Mouse (Mus musculus) layer of hippocampus, postnatal 36 days (tissue): ENCODE measurements around the gene Tlcd1. TPM values are rescaled to one million over a fixed set of nuclear protein-coding genes. Genes with fewer than 3 reads are reported as not detected.
A peak's percentile ranks its signal among the peaks of the same experiment; 100 is the strongest.

Experiments used
- DNase-seq, 2 experiments: peaks; one replicate each; pipeline ENCODE4 v3.0.0; 2022
- microRNA-seq, 2 experiments: library from miRNA; unstranded; fragments of <30 nt; microRNA quantifications; one replicate each; pipeline ENCODE4 v1.2.0; 2021
- total RNA-seq, 2 experiments: library from RNA; stranded (reverse); gene quantifications; 2 replicates each; pipeline ENCODE4 v1.2.3; 2021

Gene Tlcd1
- total RNA-seq, 2 experiments from 2014 or later = 22.3 to 24.0 TPM

DNA sequence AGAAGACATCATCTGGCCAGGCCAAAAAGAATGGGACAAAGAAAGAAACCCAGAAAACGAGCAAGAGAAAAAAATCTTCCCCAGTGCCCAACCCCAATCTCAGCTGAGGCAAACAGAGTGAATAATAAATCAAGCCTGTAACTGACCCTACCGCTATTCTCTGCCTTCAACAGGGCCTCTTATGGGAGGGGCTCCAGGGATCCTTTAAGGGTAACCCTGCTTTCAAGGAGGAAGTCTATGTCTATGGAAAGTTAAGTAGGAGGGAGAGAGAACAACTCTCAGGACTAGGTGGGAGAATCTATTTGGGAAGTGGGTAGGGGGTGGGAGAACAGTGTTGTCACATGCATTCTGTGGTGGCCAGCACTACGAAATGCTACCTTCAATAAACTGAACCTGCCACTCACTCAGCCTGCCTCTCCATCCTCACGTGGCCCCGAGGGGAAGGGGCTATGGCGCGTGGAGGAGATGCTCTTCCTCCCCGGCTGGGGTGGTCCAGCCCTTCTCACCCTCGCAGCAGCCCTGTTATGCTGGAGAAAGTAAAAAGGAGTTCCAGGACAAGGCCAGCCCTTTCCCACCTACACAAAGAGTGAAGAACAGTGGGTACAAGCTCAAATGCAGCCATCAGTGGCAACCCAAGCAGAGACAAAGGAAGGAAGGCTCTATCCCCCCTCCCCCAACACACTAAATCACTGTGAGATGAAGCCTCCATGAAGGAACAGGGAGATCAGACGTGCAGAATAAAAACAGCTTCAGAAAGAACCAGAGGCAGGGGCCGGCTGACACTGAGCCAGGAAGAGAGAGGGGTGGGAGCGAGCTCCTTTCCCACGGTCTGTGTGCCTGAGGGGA is 29.1 kb downstream of the Tlcd1 start:
- no peak for DNase-seq

DNA sequence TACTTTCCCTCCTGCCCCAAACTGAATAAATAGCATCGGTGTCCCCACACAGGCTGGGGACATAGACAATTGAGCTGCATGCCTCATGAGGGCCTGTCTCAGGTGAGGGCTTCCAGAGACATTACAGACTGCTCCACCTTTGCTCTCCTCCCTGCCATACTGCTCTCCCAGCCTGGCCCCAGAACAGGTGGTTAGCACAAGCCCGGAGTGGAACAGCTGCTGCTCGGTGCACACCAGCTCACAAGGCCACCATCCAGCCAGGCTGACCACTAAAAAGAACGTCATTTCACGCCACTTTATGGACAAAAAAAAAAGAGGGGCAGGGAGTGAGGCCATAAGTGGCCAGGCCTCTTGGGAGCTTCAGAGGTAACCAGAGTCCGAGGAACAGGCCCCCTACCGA is 30.7 kb downstream of the Tlcd1 start:
- DNase-seq = no peak

DNA sequence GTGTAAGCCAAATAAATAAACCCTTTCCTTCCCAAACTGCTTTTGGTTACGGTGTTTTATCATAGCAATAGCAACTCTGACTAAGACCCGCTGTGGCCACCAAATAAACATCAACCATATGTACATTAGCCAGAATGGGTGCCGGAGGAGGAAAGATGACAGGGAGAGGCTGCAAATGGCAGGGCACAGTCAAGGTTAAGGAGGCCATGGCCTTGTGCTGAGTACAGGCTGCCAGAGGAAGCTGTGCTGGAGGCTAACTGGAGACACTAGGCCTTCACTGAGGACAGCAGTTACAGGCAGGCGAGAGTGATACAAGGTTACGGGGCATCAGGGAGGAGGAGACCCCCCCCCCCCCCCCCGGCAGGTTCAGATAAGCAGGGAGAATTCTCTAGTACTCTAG is 33.4 kb downstream of the Tlcd1 start:
- no peak for DNase-seq

DNA sequence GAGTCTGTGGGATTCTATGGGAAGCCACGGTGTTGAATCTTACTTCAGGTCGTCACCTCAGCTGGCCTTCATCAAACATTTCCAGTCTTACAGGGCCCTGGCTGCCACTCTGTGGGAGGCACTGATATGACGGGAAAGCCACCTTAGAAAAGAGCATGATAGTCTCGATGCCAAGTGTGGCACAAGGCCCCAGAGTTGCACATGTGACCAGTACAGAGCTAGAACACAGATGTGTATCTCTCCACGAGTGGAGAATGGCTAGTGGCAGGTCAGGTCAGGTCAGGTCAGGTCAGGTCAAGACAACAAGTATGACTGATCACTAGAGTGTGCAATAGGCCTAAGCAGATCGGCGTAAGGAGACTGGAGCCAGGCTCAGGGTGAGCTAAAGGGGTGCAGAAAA is 34.1 kb downstream of the Tlcd1 start:
- no peak for DNase-seq

DNA sequence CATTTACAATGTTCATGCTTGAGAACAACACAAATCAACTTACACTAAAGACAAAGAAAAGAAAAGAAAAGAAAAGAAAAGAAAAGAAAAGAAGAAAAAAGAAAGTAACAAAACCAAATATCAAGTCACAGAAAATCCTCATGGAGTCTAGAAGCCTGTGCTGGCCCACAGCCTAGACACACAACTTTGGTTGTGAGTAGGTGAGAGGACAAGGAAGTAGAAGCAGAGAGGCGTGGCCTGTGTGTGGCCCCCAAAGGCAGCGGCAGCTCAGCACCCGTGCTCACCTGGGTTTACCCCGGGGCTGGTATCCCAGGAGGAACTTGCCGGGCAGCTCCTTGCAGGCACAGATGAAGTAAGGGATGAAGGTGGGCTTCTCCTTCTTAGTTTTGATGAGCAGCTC is 35.0 kb downstream of the Tlcd1 start:
- no peak for DNase-seq

DNA sequence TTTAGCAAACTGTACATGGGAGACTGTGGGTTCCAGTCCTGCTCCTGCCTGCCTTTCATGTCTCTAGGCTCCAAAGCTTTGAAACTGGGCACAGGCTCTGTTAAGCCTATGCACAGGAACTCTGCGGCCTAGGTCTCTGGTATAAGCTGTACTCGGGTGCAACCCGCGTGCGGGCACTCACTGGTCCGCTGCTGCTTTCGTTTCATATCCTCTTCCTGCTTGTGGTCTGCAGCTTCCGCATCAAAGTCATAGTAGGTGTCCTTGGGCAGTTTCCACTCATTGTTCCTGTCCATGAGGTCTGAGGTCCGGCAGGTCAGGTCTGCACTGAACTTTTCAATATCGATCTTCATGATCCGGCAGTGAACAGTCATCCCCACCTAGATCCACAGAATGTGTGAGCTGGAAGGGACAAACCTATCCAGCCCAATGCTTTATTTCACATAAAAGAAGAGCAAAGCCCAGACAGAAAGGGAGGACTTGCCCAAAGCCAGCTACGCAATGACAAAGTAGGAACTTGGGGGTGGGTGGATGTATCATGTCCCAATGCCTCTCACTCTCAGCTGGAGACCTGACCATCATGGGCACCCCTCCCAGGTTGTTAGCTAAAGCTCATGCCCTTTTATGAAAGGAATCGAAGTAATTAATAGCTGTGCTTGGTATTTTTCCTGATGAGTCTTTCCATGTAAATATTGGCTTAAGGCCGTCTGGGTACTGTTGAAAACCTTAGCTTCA is 36.7 kb downstream of the Tlcd1 start:
- DNase-seq = no peak

DNA sequence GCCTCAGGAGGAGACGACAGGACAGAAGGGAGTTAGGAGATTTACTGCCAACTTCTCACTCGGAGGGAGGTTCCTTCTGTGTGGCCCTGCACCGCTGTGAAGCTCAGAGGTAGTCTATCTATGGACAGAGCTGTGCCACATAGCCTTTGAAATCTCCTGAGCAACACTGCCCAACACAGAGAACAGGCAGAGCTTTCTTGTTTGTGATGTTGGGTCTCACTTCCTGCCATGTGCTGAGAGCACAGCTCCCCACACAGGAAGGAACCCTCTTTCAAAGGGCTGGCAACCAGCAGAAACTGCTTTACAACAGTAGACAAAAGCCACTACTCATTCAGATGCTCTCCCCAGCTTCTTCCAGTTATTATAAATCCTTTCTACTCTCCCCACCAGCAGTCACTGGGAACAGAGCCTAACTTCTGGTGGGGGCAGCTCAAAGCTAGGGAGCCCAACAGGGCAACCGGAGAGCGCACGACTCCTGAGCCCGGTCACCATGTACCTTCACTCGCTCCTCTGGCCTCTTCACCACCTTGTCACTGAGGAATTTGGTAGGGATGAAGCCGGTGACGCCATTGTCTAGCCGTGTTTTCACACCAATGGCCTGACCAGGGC is 39.3 kb downstream of the Tlcd1 start:
- DNase-seq = peak in 1 of 2 experiments; percentile 24

DNA sequence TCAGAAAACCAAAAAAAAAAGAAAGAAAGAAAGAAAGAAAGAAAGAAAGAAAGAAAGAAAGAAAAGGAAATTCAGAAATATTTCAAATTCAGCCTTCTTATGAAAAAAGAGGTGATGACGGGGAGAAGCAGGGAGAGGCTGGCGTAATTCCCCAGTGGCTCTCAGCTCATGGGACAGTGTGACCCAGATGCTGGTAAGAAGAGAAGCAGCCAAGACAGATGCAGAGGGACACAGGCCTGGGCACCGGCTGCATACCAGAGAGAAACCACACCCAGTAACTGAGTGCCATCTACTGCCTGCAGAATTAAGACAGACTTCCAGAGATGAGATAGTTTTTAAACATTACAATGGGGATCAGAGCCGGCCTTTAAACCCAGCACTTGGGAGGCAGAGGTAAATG is 47.1 kb downstream of the Tlcd1 start:
- DNase-seq = no peak

Small RNAs within 50 kb of the gene (microRNA-seq; reads per million reads assigned to microRNA genes)
- 1.1 to 1.5 reads per million in 2 experiments for gene Mir7653

Other genes with a start within 250 kb of the Tlcd1 start
- 100 to 1,000 TPM; 148 to 153 TPM for gene Sez6, start 245.9 kb upstream of the Tlcd1 start, total RNA-seq
- gene Phf12, start 194.0 kb upstream of the Tlcd1 start, total RNA-seq = 10 to 100 TPM; 48.3 to 51.2 TPM
- gene Dhrs13, start 144.4 kb upstream of the Tlcd1 start, total RNA-seq = 1 to 10 TPM; 4.5 to 6.2 TPM
- gene Flot2, start 138.8 kb upstream of the Tlcd1 start, total RNA-seq = 10 to 100 TPM; 71.8 to 74.3 TPM
- gene Eral1, start 96.3 kb upstream of the Tlcd1 start, total RNA-seq = 10 to 100 TPM; 19.8 to 21.2 TPM
- gene Fam222b, start 82.1 kb upstream of the Tlcd1 start, total RNA-seq = 10 to 100 TPM; 29.5 to 33.0 TPM
- gene Traf4, start 11.1 kb upstream of the Tlcd1 start, total RNA-seq = 10 to 100 TPM; 10.9 to 15.0 TPM
- gene Nek8, start within 50 bp of the Tlcd1 start, total RNA-seq = 1 to 10 TPM; 2.4 to 2.5 TPM
- 100 to 1,000 TPM; 714 to 715 TPM for gene Rpl23a, start 6.9 kb downstream of the Tlcd1 start, total RNA-seq
- 10 to 100 TPM; 26.8 to 28.5 TPM for gene Rab34, start 11.7 kb downstream of the Tlcd1 start, total RNA-seq
- 1 to 10 TPM; 3.6 to 5.7 TPM for gene Proca1, start 16.7 kb downstream of the Tlcd1 start, total RNA-seq
- 10 to 100 TPM; 61.0 to 66.3 TPM for gene Sdf2, start 69.0 kb downstream of the Tlcd1 start, total RNA-seq
- 100 to 1,000 TPM; 116 to 125 TPM for gene Supt6, start 69.3 kb downstream of the Tlcd1 start, total RNA-seq
- gene 2610507B11Rik, start 85.0 kb downstream of the Tlcd1 start, total RNA-seq = 100 to 1,000 TPM; 194 to 217 TPM
- gene BC030499, start 114.1 kb downstream of the Tlcd1 start, total RNA-seq = 1 to 10 TPM; 7.2 to 7.8 TPM
- gene Spag5, start 124.8 kb downstream of the Tlcd1 start, total RNA-seq = 10 to 100 TPM in 1 of 2 experiments, 1 to 10 TPM in 1; 6.9 to 10.1 TPM
- gene Aldoc, start 146.3 kb downstream of the Tlcd1 start, total RNA-seq = 100 to 1,000 TPM; 781 to 864 TPM
- 10 to 100 TPM; 57.9 to 59.0 TPM for gene Pigs, start 151.7 kb downstream of the Tlcd1 start, total RNA-seq
- 10 to 100 TPM; 31.6 to 36.4 TPM for gene Unc119, start 166.8 kb downstream of the Tlcd1 start, total RNA-seq
- gene Foxn1, start 209.8 kb downstream of the Tlcd1 start, total RNA-seq = not detected
- gene Slc13a2, start 245.5 kb downstream of the Tlcd1 start, total RNA-seq = not detected